Mouse (Mus musculus) megakaryocyte progenitor cell, adult 5-6 weeks (primary cell): ENCODE results near the gene Rbfox1. TPM values are rescaled to one million over a fixed set of nuclear protein-coding genes. Genes with fewer than 3 reads are reported as not detected.

Experiments used
- ATAC-seq: replicated peaks from 2 replicates; pipeline ENCODE4 v1.8.0; 2016; ENCODE audit warnings: mild to moderate bottlenecking, moderate TSS enrichment, inconsistent platforms; ENCODE audit not compliant: poor library complexity
- total RNA-seq, 2 experiments: library from RNA; stranded (forward) in 1 of 2; stranded (reverse) in 1 of 2; fragments of 157-497, 149-512 nt in 1 of 2; fragments of 200-1000 nt in 1 of 2; gene quantifications; 2 replicates each; pipeline versions ENCODE4 v1.2.3 to v1.2.4; 2015 to 2017

Rbfox1 gene
- total RNA-seq, 2 experiments from 2014 or later: 0.15 TPM; not detected in 1

DNA sequence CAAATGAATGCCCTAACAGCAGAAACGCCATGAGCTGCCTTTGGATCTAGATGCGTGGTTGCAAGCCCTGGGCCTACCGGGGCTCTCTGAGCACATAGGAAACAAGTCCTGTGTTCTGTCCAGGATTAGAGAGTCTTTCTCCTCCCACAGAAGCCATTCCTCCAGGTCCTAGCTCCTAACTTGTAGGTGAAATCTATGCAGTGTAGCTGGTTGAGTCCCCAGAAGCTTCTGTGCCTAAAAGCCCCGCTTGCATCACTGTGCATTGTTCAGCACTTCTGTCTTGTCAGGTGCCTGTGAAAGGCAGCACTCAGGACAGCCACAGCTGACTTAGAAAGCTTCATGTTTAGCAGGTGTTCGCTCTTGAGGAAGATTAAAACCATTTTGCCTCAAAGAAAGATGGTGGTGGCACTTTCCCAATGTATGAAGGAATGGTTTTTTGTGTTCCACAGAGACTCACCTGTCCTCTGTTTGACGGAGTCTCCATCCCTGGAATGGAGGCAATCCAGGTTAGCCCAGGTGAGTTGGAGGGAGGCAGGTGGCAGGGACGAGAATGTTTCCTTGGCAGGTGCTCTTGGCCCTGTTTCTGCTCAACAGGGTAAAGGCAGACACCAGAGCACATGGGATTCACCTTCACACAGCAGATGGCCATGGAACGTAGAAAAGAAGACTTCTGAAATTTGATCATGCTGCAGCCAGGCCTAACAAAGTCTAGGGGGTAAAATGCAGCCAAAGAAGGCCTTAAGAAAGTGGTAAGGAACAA lies 1213.0 kb downstream of the Rbfox1 start:
- no peak for ATAC-seq

GRCm38 (mm10) chr16:7099506-7100300 lies 1214.5 kb downstream of the Rbfox1 start:
- no peak for ATAC-seq

DNA sequence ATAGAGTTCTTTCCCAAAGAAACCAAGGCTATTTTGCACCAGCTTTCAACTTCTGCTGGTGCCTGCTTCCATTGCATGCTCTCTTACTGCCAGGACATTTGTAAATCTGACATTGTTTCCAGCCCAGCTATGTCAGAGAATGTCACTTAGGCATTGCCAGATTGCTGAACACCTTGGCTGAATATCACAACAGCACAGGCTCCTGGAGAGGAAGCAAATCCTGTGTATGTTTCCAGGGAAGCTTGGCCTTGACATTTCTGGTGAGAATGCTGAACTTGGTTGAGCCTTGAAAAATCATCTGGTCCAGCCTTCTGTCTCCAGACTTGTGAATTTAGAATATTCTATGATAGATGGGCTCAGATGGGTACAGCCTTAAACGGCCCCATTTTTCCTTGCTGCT lies 1217.3 kb downstream of the Rbfox1 start:
- ATAC-seq: no peak

DNA sequence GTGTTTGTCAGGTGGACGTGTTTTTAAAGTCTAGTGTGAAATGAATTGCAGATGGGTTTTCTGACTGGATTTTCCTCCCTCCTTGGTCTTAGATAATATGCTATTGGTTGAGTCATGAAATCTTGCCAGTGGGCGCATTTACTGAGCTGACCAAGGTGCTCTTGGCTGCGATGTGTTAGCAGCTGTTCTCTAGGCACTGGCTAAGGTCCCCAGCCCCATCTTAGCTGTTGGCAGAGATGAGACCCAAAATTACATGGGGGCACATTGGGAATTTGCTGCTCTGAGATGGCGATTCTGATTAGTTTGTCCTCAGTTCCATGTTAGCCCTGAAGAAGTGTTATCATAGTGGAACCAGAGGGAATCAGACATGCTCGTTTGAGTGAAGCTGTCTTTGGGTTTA lies 1218.1 kb downstream of the Rbfox1 start:
- ATAC-seq: no peak

DNA sequence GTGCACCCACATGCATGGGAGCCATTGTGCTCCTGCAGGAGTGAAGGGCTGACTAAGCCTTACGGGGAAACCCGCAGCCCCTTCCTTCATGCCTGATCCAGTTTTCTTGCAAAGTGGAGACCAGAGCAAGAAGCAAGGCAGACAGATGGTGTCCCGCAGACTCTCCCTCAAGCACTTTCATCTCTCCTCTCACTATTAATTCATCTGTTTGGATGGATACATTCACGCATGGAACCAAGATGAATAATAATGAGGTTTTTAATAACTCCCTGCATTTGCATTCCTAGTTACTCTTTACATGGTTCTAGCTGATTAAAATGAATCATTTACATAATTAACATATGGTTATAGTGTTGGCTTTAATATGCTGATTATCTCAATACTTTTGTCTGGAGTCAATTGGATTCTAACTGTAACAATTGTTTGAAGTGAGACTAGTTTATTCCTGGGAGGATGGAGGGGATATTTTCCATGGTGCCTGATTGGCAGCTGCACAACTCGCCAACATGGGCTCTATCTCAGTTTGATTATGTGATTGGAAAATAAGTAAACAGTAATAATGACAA lies 1221.4 kb downstream of the Rbfox1 start:
- ATAC-seq: no peak

DNA sequence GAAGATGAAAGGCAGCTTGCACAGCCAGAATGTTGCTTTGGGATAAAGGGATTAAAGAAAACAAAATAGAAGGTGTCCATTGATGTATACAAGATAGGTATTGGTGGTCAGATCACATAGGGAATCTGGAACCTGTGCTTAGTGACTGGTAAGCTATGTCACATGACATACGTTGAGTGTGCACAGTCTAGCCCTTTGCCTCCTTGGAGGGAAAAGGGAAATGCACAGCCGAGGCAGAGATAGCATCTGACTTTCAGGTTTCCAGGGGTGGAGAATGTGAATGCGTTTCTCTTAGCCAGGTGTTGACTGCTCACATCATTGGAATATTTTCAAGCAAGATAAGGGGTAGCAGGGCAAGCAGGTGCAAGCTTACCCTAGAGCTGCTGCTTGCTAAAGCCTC lies 1230.8 kb downstream of the Rbfox1 start:
- no peak for ATAC-seq

- no peak for ATAC-seq
These were observed 1244.4 kb downstream of the Rbfox1 start for GRCm38 (mm10) chr16:7129591-7129990.

- ATAC-seq: no peak
These were observed 1247.3 kb downstream of the Rbfox1 start for GRCm38 (mm10) chr16:7132434-7132833.

DNA sequence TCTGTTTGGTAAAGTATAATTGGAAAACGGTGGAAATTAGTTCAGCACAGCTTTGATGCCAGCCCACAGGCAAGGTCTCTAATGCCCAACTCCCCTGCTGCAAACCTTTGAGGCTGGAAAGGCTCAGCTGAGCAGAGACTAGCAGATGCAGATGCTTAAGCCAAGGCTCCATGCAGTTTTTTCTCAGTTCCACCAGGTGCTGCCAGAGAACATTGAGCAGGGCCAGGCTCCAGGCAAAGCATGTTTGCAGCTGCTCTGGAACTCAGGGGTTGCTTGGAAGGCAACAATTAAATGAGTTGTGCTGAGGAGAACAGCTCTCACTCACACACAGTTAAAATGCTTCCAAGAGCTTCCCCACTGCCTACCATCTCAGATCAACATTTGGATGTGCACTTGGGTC lies 1251.8 kb downstream of the Rbfox1 start:
- ATAC-seq: no peak

- ATAC-seq: no peak
These were observed 1254.3 kb downstream of the Rbfox1 start for GRCm38 (mm10) chr16:7139480-7139879.

GRCm38 (mm10) chr16:7140909-7141308 lies 1255.8 kb downstream of the Rbfox1 start:
- no peak for ATAC-seq

GRCm38 (mm10) chr16:7145505-7145904 lies 1260.3 kb downstream of the Rbfox1 start:
- ATAC-seq: no peak

GRCm38 (mm10) chr16:7146454-7146853 lies 1261.3 kb downstream of the Rbfox1 start:
- no peak for ATAC-seq

DNA sequence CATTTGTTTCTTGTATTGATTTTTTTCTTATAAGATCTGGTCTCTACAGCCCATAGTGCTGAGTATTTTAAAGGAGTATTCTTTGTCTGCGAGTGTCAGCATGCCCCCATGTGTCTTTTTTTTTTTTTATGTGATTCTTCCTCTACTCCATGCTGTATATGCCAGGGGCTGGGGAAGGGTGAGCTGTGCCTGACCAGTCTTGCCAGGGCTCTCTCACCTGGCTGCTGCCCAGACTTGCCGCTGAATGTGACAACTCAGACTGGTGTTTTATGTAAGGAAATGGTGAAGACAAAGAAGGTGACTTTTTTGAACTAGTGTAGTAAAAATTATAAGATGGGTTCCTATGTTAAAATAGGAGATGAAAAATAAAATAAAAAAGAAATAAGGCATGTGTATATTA lies 1262.7 kb downstream of the Rbfox1 start:
- no peak for ATAC-seq

GRCm38 (mm10) chr16:7149106-7149899 lies 1264.1 kb downstream of the Rbfox1 start:
- no peak for ATAC-seq

DNA sequence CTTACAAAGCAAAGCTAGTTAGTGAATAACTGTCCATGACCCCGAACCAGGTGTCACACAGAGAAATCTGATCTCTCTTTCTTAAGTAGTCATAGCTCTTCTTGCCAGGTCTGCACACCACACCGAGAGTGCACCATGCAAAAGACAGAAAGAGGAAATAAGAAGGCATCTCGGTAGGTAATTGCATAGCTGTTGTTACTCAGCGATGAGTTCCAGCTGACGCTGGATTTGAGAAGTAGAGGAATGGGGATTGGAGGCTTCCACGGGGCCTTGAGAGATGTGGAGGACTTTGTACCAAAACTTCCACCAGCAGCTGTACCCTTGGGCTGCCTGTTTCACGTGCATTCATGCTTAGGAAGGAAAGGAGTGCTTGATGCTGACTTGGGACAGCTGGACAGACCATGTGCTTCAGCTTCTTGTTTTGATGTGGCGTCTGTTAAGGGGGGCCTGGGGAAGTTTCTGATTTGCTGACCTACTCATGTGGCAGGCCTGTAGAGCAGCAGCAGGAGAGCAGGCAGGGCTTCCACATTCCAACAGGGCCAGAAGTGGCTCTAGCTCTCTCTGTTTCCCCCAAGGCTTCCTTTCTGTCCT lies 1265.1 kb downstream of the Rbfox1 start:
- ATAC-seq: peak; percentile 84

GRCm38 (mm10) chr16:7152401-7152800 lies 1267.2 kb downstream of the Rbfox1 start:
- no peak for ATAC-seq

DNA sequence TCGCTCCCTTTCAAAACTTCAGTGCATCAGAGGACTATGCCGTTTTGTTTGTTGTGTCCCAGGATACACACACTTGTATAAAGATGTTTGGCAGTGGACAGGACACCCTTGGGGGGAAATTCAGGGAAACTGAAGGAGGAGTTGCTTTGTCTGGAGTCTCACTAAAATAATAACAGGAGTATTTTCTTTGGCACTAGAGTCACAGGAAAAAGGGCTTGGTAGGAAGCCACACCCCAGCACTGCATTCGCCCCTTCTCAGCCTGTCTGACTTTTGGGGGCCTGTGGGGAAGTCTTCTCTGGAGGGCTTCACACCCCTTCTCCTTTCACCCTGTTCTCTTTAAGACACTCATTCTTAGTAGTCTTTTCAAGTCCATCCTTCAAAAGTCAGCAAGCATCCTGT lies 1269.5 kb downstream of the Rbfox1 start:
- ATAC-seq: no peak

GRCm38 (mm10) chr16:7158856-7159826 lies 1274.0 kb downstream of the Rbfox1 start:
- no peak for ATAC-seq

DNA sequence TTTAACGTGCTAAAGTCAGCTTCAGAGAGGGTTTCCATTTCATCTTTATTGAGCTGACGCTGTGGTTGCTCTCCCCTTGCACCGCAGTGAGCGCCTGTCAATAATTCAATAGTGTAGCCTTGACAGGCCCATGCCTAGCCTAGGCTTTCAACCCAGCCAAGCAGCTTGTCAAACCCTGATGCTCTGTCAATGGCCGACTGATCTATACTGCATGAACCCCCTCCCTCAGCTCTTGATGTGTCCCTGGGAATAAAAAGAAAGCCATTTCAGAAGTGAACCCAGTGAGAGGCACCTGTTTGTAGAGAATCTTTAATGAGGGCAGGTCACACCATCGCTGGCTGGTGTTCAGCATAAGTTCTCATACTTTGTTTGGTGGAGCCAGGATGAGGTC lies 1274.7 kb downstream of the Rbfox1 start:
- no peak for ATAC-seq
